Mouse (Mus musculus): ENCODE results near the gene Cyp2c23. TPM values are rescaled to one million over a fixed set of nuclear protein-coding genes. Genes with fewer than 3 reads are reported as not detected.

Gene Cyp2c23
- polyA plus RNA-seq, 1 experiment = 1.0 TPM

- Histone ChIP-seq H3K27ac (ENCODE audit: control insufficient read depth, insufficient read depth, low read depth, low read length, poor library complexity) (no peak overlapping the region), H3K4me1 (ENCODE audit: control insufficient read depth, insufficient read depth, low read length) (no peaks in the 10 kb centered on the region), H3K4me3 (replicated peaks; ENCODE audit: control insufficient read depth, low read depth, low read length) (no peak overlapping the region)
- WGBS = 77% methylated on average over 11 of the region's 11 CpGs
- TF ChIP-seq POLR2A (IDR thresholded peaks at IDR 0.05; ENCODE audit: borderline replicate concordance, control insufficient read depth, low read depth, low read length) (no peak), CTCF (IDR thresholded peaks at IDR 0.05; ENCODE audit: control insufficient read depth, insufficient read depth, low read length) (no peak)
These were observed 30.0 kb downstream of the Cyp2c23 start for GRCm38 (mm10) chr19:43998802-43999527.

DNA sequence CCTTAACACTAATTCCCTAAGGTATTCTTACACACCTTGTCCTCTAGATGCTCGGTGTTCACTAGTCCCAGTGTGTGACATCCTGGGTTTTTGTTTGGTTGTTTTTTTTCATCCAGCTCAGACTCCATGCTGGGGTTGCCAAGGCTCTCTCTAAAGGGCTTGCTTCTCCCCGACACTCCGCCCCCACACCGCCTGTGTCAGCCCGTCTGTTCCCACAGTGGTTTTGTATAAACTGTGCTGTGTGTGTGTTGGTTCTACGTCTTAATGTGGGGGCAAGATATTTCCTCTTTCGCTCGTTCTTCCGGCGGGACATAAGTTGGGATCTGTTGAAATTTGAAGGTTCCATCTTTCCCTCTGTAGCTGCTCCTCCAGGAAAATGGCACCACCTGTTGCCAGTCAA lies 30.9 kb downstream of the Cyp2c23 start:
- no peak overlapping the region for H3K27ac ChIP-seq (ENCODE audit: control insufficient read depth, insufficient read depth, low read depth, low read length, poor library complexity)
- no peaks in the 10 kb centered on the region for H3K4me1 ChIP-seq (ENCODE audit: control insufficient read depth, insufficient read depth, low read length)
- H3K4me3 ChIP-seq (replicated peaks; ENCODE audit: control insufficient read depth, low read depth, low read length) = no peak overlapping the region
- TF ChIP-seq CTCF (IDR thresholded peaks at IDR 0.05; ENCODE audit: control insufficient read depth, insufficient read depth, low read length) (no peak), POLR2A (IDR thresholded peaks at IDR 0.05; ENCODE audit: borderline replicate concordance, control insufficient read depth, low read depth, low read length) (no peak)
- WGBS = 78% methylated on average over 10 of the region's 10 CpGs

GRCm38 (mm10) chr19:43995427-43995826 lies 33.6 kb downstream of the Cyp2c23 start:
- TF ChIP-seq POLR2A (IDR thresholded peaks at IDR 0.05; ENCODE audit: borderline replicate concordance, control insufficient read depth, low read depth, low read length) (no peak), CTCF (IDR thresholded peaks at IDR 0.05; ENCODE audit: control insufficient read depth, insufficient read depth, low read length) (no peak)
- Histone ChIP-seq H3K27ac (ENCODE audit: control insufficient read depth, insufficient read depth, low read depth, low read length, poor library complexity) (no peak overlapping the region), H3K4me1 (ENCODE audit: control insufficient read depth, insufficient read depth, low read length) (no peaks in the 10 kb centered on the region), H3K4me3 (replicated peaks; ENCODE audit: control insufficient read depth, low read depth, low read length) (no peak overlapping the region)
- WGBS = 80% methylated on average over 7 of the region's 7 CpGs

- Histone ChIP-seq H3K4me3 (replicated peaks; ENCODE audit: control insufficient read depth, low read depth, low read length) (no peak overlapping the region), H3K4me1 (ENCODE audit: control insufficient read depth, insufficient read depth, low read length) (no peaks in the 10 kb centered on the region), H3K27ac (ENCODE audit: control insufficient read depth, insufficient read depth, low read depth, low read length, poor library complexity) (no peak overlapping the region)
- 70% methylated on average over 4 of the region's 4 CpGs for WGBS
- no peak for TF ChIP-seq CTCF (IDR thresholded peaks at IDR 0.05; ENCODE audit: control insufficient read depth, insufficient read depth, low read length)
- no peak for TF ChIP-seq POLR2A (IDR thresholded peaks at IDR 0.05; ENCODE audit: borderline replicate concordance, control insufficient read depth, low read depth, low read length)
These were observed 36.5 kb downstream of the Cyp2c23 start for GRCm38 (mm10) chr19:43992464-43992863.

DNA sequence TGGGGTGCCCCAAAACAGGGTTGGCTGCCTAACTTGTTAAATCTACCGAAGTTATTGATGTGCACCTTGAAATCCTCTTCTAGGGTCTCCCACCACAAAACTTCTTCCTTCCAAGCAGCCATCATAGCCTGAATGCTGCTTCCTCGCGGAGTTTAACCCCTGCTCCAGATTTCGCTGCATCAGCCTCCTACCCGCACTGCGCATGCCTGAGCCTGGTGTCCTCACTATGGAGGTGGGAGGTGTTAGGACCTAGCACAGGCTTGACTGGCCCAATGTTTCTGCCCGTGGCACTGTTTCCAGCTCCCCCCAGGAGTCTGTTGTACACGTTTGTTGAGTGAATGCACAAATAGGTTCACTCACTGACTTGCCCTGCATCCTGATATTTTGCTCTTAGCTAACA lies 38.6 kb downstream of the Cyp2c23 start:
- no peaks in the 10 kb centered on the region for H3K4me1 ChIP-seq (ENCODE audit: control insufficient read depth, insufficient read depth, low read length)
- TF ChIP-seq POLR2A (IDR thresholded peaks at IDR 0.05; ENCODE audit: borderline replicate concordance, control insufficient read depth, low read depth, low read length) (no peak), CTCF (IDR thresholded peaks at IDR 0.05; ENCODE audit: control insufficient read depth, insufficient read depth, low read length) (no peak)
- H3K4me3 ChIP-seq (replicated peaks; ENCODE audit: control insufficient read depth, low read depth, low read length) = no peak overlapping the region
- WGBS = 78% methylated on average over 8 of the region's 8 CpGs
- no peak overlapping the region for H3K27ac ChIP-seq (ENCODE audit: control insufficient read depth, insufficient read depth, low read depth, low read length, poor library complexity)

- 35% methylated on average over 30 of the region's 30 CpGs for WGBS
- Histone ChIP-seq H3K4me3 (replicated peaks; ENCODE audit: control insufficient read depth, low read depth, low read length) (no peak within 1 kb of the TSS), H3K27ac (ENCODE audit: control insufficient read depth, insufficient read depth, low read depth, low read length, poor library complexity) (no peak within 1 kb of the TSS), H3K4me1 (ENCODE audit: control insufficient read depth, insufficient read depth, low read length) (no peaks in the 10 kb centered on the region)
- TF ChIP-seq CTCF (IDR thresholded peaks at IDR 0.05; ENCODE audit: control insufficient read depth, insufficient read depth, low read length) = no peak
- no peak for TF ChIP-seq POLR2A (IDR thresholded peaks at IDR 0.05; ENCODE audit: borderline replicate concordance, control insufficient read depth, low read depth, low read length)
These were observed 42.8 kb downstream of the Cyp2c23 start, which contains the start of gene Cpn1 for GRCm38 (mm10) chr19:43986069-43986794. Gene Cpn1, minus strand, starts transcription at chr19:43986556.

DNA sequence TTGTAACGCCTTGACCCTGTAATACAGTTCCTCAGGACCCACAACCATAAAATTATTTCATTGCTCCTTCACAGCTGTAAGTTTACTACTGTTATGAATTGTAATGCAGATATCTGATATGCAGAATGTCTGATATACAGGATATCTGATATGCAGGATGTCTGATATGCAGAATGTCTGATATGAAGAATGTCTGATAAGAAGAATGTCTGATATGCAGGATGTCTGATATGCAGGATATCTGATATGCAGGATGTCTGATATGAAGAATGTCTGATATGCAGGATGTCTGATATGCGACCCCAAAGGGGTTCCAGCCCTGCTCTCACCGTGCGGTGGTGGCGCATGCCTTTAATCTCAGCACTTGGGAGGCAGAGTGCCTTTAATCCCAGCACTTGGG lies 47.0 kb downstream of the Cyp2c23 start:
- H3K27ac ChIP-seq (ENCODE audit: control insufficient read depth, insufficient read depth, low read depth, low read length, poor library complexity) = no peak overlapping the region
- H3K4me1 ChIP-seq (ENCODE audit: control insufficient read depth, insufficient read depth, low read length) = no peaks in the 10 kb centered on the region
- TF ChIP-seq POLR2A (IDR thresholded peaks at IDR 0.05; ENCODE audit: borderline replicate concordance, control insufficient read depth, low read depth, low read length) (no peak), CTCF (IDR thresholded peaks at IDR 0.05; ENCODE audit: control insufficient read depth, insufficient read depth, low read length) (no peak)
- no peak overlapping the region for H3K4me3 ChIP-seq (replicated peaks; ENCODE audit: control insufficient read depth, low read depth, low read length)
- WGBS = 72% methylated on average over 5 of the region's 5 CpGs

- Histone ChIP-seq H3K4me3 (replicated peaks; ENCODE audit: control insufficient read depth, low read depth, low read length) (no peak overlapping the region), H3K4me1 (ENCODE audit: control insufficient read depth, insufficient read depth, low read length) (no peaks in the 10 kb centered on the region), H3K27ac (ENCODE audit: control insufficient read depth, insufficient read depth, low read depth, low read length, poor library complexity) (no peak overlapping the region)
- TF ChIP-seq POLR2A (IDR thresholded peaks at IDR 0.05; ENCODE audit: borderline replicate concordance, control insufficient read depth, low read depth, low read length) (no peak), CTCF (IDR thresholded peaks at IDR 0.05; ENCODE audit: control insufficient read depth, insufficient read depth, low read length) (no peak)
- WGBS = 87% methylated on average over 17 of the region's 17 CpGs
These were observed 48.3 kb downstream of the Cyp2c23 start for GRCm38 (mm10) chr19:43980711-43981110.
